Mouse (Mus musculus) kidney, embryonic 16.5 days (tissue): ENCODE results near the gene Mettl1. TPM values are rescaled to one million over a fixed set of nuclear protein-coding genes. Genes with fewer than 3 reads are reported as not detected.

Experiments used
- ATAC-seq: fragments of 200-750 bp; cut with Nextera tagmentation; 2 replicates; pipeline ENCODE4 v1.8.0; 2017; ENCODE audit warnings: moderate TSS enrichment; ENCODE audit not compliant: low FRiP score, low TSS enrichment
- H3K27ac ChIP-seq: fragments of 300-500 bp; sonication (generic); 2 replicates; pipeline ENCODE4 v1.5.1; 2014; ENCODE audit warnings: low read length
- H3K27me3 ChIP-seq: fragments of 300-500 bp; sonication (generic); 2 replicates; pipeline ENCODE4 v1.6.1; 2014; ENCODE audit warnings: low read length, control low read depth, mixed read lengths; ENCODE audit not compliant: insufficient read depth
- H3K36me3 ChIP-seq: fragments of 300-500 bp; sonication (generic); 2 replicates; pipeline ENCODE4 v1.6.1; 2014; ENCODE audit warnings: low read length, control low read depth, mixed read lengths; ENCODE audit not compliant: insufficient read depth
- H3K4me1 ChIP-seq: fragments of 300-500 bp; sonication (generic); 2 replicates; pipeline ENCODE4 v1.6.1; 2014; ENCODE audit warnings: low read length, control low read depth, mixed read lengths; ENCODE audit not compliant: insufficient read depth
- H3K4me2 ChIP-seq: fragments of 300-500 bp; sonication (generic); replicated peaks from 2 replicates; pipeline ENCODE4 v1.6.1; 2014; ENCODE audit warnings: low read depth, low read length
- H3K4me3 ChIP-seq: fragments of 300-500 bp; sonication (generic); 2 replicates; pipeline ENCODE4 v1.5.1; 2014; ENCODE audit warnings: mild to moderate bottlenecking, low read length
- H3K9ac ChIP-seq: fragments of 300-500 bp; sonication (generic); replicated peaks from 2 replicates; pipeline ENCODE4 v1.6.1; 2014; ENCODE audit warnings: low read length
- H3K9me3 ChIP-seq: fragments of 300-500 bp; sonication (generic); 2 replicates; pipeline ENCODE4 v1.6.1; 2016; ENCODE audit warnings: low read length, control low read depth
- WGBS: fragments of 180-500 bp; shearing (Covaris S2); extraction: QIAGEN DNeasy Blood & Tissue Kit; methylation state at CpG from one replicate; pipeline ENCODE4 v1.1.7; 2014; 5-methylcytosine and 5-hydroxymethylcytosine counted together
- polyA plus RNA-seq: library from polyadenylated mRNA; unstranded; fragments of >200 nt; fragmentation: Nextera tagmentation; extraction: Ambion mirVana; gene quantifications from 2 replicates; pipeline ENCODE4 v1.2.1, GENCODE M21; 2015

The Mettl1 gene
- polyA plus RNA-seq, 1 experiment from 2014 or later, result 52.8 TPM

DNA sequence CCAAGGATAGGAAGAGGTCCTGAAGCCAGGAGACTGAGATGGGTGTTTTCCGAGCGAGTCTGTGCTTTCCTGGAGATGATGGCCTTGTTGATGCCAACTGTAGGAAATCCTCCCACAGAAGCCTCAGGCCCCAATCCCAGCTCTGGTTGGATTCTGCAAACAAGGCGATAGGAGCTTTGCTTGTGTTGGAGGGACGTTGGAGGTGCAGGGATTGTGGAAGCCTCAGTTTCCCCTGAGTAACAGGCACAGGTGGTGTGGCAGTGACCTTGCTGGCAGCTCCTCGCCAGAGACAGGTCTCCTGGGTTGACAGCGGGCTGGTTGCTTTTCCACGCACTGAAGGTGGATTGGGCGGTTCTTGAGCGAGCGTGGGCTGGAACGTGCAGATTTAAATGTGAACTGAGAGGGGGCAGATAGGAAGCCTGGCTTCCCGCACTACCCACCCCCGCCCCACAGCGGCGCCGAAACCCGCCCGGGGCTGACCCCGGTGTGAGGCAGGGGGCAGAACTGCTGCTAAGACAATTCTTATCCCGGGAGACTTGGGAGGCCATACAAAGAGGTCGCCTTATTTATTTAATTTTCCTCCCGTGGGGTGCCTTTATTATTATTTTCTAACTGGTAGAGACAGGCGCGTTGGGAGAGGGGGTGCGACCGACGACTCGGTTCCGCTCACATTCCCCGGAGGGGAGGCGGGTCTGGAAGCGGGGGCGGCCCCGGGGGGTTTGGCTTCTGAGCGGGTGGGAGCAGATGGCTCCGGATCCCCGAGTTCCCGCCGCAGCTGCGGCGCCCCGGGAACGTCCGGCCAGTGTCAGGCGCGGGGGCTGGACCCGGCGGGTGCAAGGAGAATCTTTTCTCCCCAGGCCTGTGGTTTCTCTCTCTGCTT is 39.9 kb downstream of the Mettl1 start:
- Histone ChIP-seq H3K36me3 (no peaks in the 10 kb centered on the region), H3K9me3 (no peaks in the 10 kb centered on the region), H3K27ac (no peak overlapping the region), H3K4me3 (peak overlapping the region; percentile 27), H3K27me3 (peaks cover 90% of the 10 kb centered on the region), H3K9ac (peak overlapping the region; percentile 41; the same call in 1 of the 2 replicates), H3K4me1 (peaks cover 28% of the 10 kb centered on the region), H3K4me2 (peak overlapping the region; percentile 42)
- 4% methylated on average over 48 of the region's 48 CpGs for WGBS
- no peak for ATAC-seq

- H3K4me2 ChIP-seq, result peak overlapping the region; percentile 42; the same call in 1 of the 2 replicates
- H3K4me1 ChIP-seq, result peaks cover 28% of the 10 kb centered on the region
- H3K9me3 ChIP-seq, result no peaks in the 10 kb centered on the region
- H3K9ac ChIP-seq, result no peak overlapping the region
- no peak for ATAC-seq
- H3K27me3 ChIP-seq, result peaks cover 83% of the 10 kb centered on the region
- no peak overlapping the region for H3K27ac ChIP-seq
- H3K36me3 ChIP-seq, result no peaks in the 10 kb centered on the region
- 0 out of 2 replicates have a peak overlapping the region, but pooled peaks have one; percentile 27 for H3K4me3 ChIP-seq
- WGBS, result 32% methylated on average over 8 of the region's 8 CpGs
Observed at GRCm38 (mm10) chr10:127081996-127082620, 40.9 kb downstream of the Mettl1 start.

- no peaks in the 10 kb centered on the region for H3K9me3 ChIP-seq
- no peak overlapping the region for H3K4me2 ChIP-seq
- no peak overlapping the region for H3K4me3 ChIP-seq
- H3K36me3 ChIP-seq, result no peaks in the 10 kb centered on the region
- peaks cover 26% of the 10 kb centered on the region for H3K4me1 ChIP-seq
- no peak for ATAC-seq
- H3K27ac ChIP-seq, result no peak overlapping the region
- WGBS, result 23% methylated on average over 8 of the region's 8 CpGs
- peaks cover 76% of the 10 kb centered on the region for H3K27me3 ChIP-seq
- no peak overlapping the region for H3K9ac ChIP-seq
Observed at GRCm38 (mm10) chr10:127083292-127083914, 42.2 kb downstream of the Mettl1 start.

- Histone ChIP-seq H3K4me1 (peaks cover 25% of the 10 kb centered on the region), H3K9me3 (no peaks in the 10 kb centered on the region), H3K4me3 (no peak overlapping the region), H3K36me3 (no peaks in the 10 kb centered on the region), H3K27ac (no peak overlapping the region), H3K9ac (no peak overlapping the region), H3K4me2 (no peak overlapping the region), H3K27me3 (peaks cover 73% of the 10 kb centered on the region)
- 34% methylated on average over 5 of the region's 5 CpGs for WGBS
- ATAC-seq, result no peak
Observed at GRCm38 (mm10) chr10:127083915-127084306, 42.7 kb downstream of the Mettl1 start.

GRCm38 (mm10) chr10:127085052-127085451 is 43.8 kb downstream of the Mettl1 start:
- Histone ChIP-seq H3K36me3 (no peaks in the 10 kb centered on the region), H3K4me1 (peaks cover 13% of the 10 kb centered on the region), H3K4me3 (no peak overlapping the region), H3K9me3 (no peaks in the 10 kb centered on the region), H3K4me2 (no peak overlapping the region), H3K9ac (no peak overlapping the region), H3K27ac (no peak overlapping the region), H3K27me3 (peaks cover 73% of the 10 kb centered on the region)
- 77% methylated on average over 9 of the region's 9 CpGs for WGBS
- no peak for ATAC-seq

- H3K27me3 ChIP-seq, result peaks cover 73% of the 10 kb centered on the region
- H3K27ac ChIP-seq, result no peak overlapping the region
- H3K4me2 ChIP-seq, result no peak overlapping the region
- WGBS, result 69% methylated on average over 6 of the region's 6 CpGs
- no peak overlapping the region for H3K9ac ChIP-seq
- no peak for ATAC-seq
- no peak overlapping the region for H3K4me3 ChIP-seq
- no peaks in the 10 kb centered on the region for H3K9me3 ChIP-seq
- H3K36me3 ChIP-seq, result no peaks in the 10 kb centered on the region
- peaks cover 12% of the 10 kb centered on the region for H3K4me1 ChIP-seq
Observed at GRCm38 (mm10) chr10:127085633-127086032, 44.4 kb downstream of the Mettl1 start.

DNA sequence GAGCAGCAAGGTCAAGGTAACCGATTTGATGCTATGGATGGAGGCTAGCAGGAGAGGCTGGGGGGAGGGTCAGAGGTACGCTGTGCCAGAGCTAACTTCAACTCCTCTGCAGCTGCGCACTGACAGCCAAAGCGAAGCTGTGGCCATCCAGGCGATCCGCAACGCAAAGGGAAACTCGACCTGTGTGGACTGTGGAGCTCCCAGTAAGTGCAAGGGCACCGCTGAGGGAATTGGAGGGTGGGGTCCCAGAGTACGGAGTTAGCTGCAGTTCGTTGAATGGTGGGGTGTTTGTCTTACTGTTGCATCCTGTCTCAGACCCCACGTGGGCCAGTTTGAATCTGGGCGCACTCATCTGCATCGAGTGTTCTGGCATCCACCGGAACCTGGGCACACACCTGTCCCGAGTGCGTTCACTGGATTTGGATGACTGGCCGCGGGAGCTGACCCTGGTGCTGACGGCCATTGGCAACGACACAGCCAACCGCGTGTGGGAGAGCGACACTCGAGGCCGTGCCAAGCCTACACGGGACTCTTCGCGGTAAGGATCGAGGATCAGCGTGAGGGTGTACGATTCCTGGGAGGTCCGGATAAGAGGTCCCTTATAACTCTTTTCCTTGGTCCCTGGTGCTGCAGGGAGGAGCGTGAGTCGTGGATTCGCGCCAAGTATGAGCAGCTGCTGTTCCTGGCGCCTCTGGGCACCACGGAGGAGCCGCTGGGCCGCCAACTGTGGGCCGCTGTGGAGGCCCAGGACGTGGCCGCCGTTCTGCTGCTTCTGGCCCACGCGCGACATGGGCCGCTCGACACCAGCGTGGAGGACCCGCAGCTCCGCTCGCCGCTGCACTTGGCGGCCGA is 49.6 kb downstream of the Mettl1 start:
- peaks cover 17% of the 10 kb centered on the region for H3K4me1 ChIP-seq
- ATAC-seq, result peak; percentile 28
- H3K27me3 ChIP-seq, result peaks cover 59% of the 10 kb centered on the region
- peak overlapping the region; percentile 22 for H3K4me3 ChIP-seq
- 5% methylated on average over 57 of the region's 57 CpGs for WGBS
- H3K36me3 ChIP-seq, result 0 out of 2 replicates have a peak, but pooled peaks cover 6% of the 10 kb centered on the region
- no peak overlapping the region for H3K9ac ChIP-seq
- H3K4me2 ChIP-seq, result peak overlapping the region; percentile 34
- no peak overlapping the region for H3K27ac ChIP-seq
- H3K9me3 ChIP-seq, result no peaks in the 10 kb centered on the region

- H3K4me3 ChIP-seq, result peak overlapping the region; percentile 22
- H3K27ac ChIP-seq, result no peak overlapping the region
- peak; percentile 39 for ATAC-seq
- peak overlapping the region; percentile 34 for H3K4me2 ChIP-seq
- H3K9ac ChIP-seq, result no peak overlapping the region
- H3K9me3 ChIP-seq, result no peaks in the 10 kb centered on the region
- H3K36me3 ChIP-seq, result 0 out of 2 replicates have a peak, but pooled peaks cover 9% of the 10 kb centered on the region
- peaks cover 17% of the 10 kb centered on the region for H3K4me1 ChIP-seq
- WGBS, result 9% methylated on average over 51 of the region's 51 CpGs
- peaks cover 59% of the 10 kb centered on the region for H3K27me3 ChIP-seq
Observed at GRCm38 (mm10) chr10:127091507-127092396, 50.5 kb downstream of the Mettl1 start.
